Mouse (Mus musculus): ENCODE results near the gene Fam171a1. TPM values are rescaled to one million over a fixed set of nuclear protein-coding genes. Genes with fewer than 3 reads are reported as not detected.

Gene Fam171a1
- polyA plus RNA-seq, 1 experiment from 2014 or later: 62.0 TPM

DNA sequence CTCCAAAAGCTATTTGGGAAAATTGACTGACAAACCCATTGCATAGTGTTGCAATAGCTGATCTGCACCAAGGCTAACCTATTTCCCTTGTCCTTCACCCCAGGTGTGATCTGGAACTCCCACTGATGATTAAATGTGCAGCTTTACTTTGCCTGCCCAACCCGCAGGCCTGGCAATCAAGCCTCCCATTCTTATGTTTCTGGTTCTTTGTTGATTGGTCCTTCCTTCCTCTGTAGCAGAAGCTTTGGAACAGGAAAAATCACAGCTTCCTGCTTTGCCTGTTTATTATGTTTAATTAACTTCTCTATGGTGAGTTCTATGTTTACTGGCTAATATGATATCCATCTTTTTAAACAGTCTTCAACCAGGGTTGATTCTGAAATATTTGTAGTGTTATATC lies 5.2 kb upstream of the Fam171a1 start:
- no peaks in the 10 kb centered on the region for H3K27me3 ChIP-seq (ENCODE audit: insufficient read depth, low read length)
- 74% methylated on average over 1 of the region's 1 CpGs for WGBS
- H3K36me3 ChIP-seq (ENCODE audit: insufficient read depth, low read length): no peaks in the 10 kb centered on the region
- no peak overlapping the region for H3K9ac ChIP-seq (replicated peaks; ENCODE audit: low read length)
- no peaks in the 10 kb centered on the region for H3K9me3 ChIP-seq (ENCODE audit: low read length)
- no peak overlapping the region for H3K4me2 ChIP-seq (replicated peaks; ENCODE audit: low read depth, low read length)
- H3K4me3 ChIP-seq (ENCODE audit: low read length): no peak overlapping the region
- 0 out of 2 replicates have a peak, but pooled peaks cover 7% of the 10 kb centered on the region for H3K4me1 ChIP-seq (ENCODE audit: insufficient read depth, low read length)
- no peak for ATAC-seq (ENCODE audit: low FRiP score, low TSS enrichment)
- no peak overlapping the region for H3K27ac ChIP-seq (ENCODE audit: low read length)

DNA sequence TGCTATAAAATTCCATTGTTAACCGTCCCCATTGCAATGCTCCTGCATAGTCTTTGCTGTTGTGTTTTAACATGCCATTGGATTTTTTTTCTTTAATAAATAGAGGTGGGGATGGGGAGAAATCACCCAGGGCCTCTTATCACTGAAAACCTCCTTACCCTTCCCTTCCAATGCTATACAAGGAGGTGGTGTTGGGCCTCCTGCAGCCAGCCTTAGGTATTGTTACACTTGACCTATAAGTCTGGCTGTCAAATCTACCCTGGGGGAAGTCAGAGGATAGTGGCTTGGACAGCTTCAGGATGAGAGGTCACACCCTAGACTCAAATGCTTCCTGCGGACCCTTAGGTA lies 3.8 kb downstream of the Fam171a1 start:
- Histone ChIP-seq H3K4me2 (replicated peaks; ENCODE audit: low read depth, low read length) (peak overlapping the region; percentile 34), H3K36me3 (ENCODE audit: insufficient read depth, low read length) (no peaks in the 10 kb centered on the region), H3K4me3 (ENCODE audit: low read length) (peak overlapping the region; percentile 95), H3K9me3 (ENCODE audit: low read length) (no peaks in the 10 kb centered on the region), H3K27ac (ENCODE audit: low read length) (0 out of 2 replicates have a peak overlapping the region, but pooled peaks have one; percentile 4), H3K27me3 (ENCODE audit: insufficient read depth, low read length) (no peaks in the 10 kb centered on the region), H3K9ac (replicated peaks; ENCODE audit: low read length) (peak overlapping the region; percentile 94), H3K4me1 (ENCODE audit: insufficient read depth, low read length) (peaks cover 22% of the 10 kb centered on the region)
- WGBS: 31% methylated on average over 2 of the region's 2 CpGs
- no peak for ATAC-seq (ENCODE audit: low FRiP score, low TSS enrichment)

DNA sequence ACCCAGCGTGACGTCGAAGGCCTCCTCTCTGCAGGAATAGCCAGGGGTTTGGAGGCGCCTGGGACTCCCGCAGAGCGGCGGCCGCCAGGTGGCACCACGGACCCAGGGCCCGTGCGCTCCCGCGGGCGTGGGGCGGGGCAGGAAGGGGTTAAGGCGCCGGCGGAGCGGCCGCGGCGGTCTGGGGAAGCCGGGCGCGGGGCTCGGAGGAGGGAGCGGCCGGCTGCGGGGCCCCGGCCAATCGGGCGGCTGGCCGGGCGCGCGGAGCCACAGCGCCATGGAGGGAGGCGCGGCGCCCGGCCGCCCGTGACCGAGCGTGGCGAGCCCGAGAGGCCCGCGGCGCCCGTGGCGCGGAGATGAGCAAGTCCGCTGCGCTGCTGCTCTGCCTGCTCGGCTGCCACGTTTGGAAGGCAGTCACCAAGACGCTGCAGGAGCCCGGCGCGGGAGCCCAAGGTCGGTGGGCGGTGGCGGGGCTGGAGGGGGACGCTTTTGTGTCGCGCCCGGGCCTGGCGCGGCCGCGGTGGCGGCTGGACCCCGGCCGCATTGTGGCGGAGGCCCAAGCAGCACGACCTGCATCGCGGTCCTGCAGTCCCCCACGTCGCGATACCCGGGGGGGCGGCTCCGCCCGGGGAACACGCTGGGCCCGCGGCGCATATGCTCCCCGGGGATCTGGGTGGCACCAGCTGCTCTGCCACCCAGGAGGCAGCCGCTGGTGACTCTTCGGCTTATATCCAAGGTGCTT lies 4.3 kb downstream of the Fam171a1 start:
- H3K4me3 ChIP-seq (ENCODE audit: low read length): peak overlapping the region; percentile 95
- H3K36me3 ChIP-seq (ENCODE audit: insufficient read depth, low read length): no peaks in the 10 kb centered on the region
- no peaks in the 10 kb centered on the region for H3K9me3 ChIP-seq (ENCODE audit: low read length)
- H3K9ac ChIP-seq (replicated peaks; ENCODE audit: low read length): peak overlapping the region; percentile 94
- peak overlapping the region; percentile 68 for H3K4me2 ChIP-seq (replicated peaks; ENCODE audit: low read depth, low read length)
- H3K27me3 ChIP-seq (ENCODE audit: insufficient read depth, low read length): no peaks in the 10 kb centered on the region
- peak; percentile 95 for ATAC-seq (ENCODE audit: low FRiP score, low TSS enrichment)
- under 1% methylated on average over 58 of the region's 93 CpGs for WGBS
- H3K27ac ChIP-seq (ENCODE audit: low read length): peak overlapping the region; percentile 94
- H3K4me1 ChIP-seq (ENCODE audit: insufficient read depth, low read length): peaks cover 20% of the 10 kb centered on the region

DNA sequence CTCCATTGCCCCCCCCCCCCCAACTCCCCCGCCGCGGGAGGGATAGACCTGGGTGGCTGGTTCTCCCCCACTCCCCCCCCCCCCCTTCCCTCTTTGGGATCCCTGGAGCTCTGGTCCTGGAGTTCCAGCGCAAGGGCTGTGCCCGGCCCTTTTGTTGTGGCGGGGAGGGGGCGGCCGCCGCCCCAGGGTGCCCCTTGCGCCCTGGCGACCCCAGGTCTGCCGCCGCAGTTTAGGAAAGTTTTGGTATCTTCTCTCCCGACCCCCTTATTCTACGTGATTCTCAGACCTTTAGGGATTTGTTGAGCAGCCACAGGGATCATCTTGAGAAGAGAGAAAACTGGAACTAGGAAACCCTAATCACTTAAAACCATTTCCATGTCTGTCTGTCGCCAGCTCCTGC lies 4.9 kb downstream of the Fam171a1 start:
- Histone ChIP-seq H3K27me3 (ENCODE audit: insufficient read depth, low read length) (no peaks in the 10 kb centered on the region), H3K4me3 (ENCODE audit: low read length) (peak overlapping the region; percentile 95), H3K36me3 (ENCODE audit: insufficient read depth, low read length) (no peaks in the 10 kb centered on the region), H3K9me3 (ENCODE audit: low read length) (no peaks in the 10 kb centered on the region), H3K9ac (replicated peaks; ENCODE audit: low read length) (peak overlapping the region; percentile 94), H3K4me1 (ENCODE audit: insufficient read depth, low read length) (peaks cover 20% of the 10 kb centered on the region), H3K4me2 (replicated peaks; ENCODE audit: low read depth, low read length) (peak overlapping the region; percentile 68), H3K27ac (ENCODE audit: low read length) (peak overlapping the region; percentile 94)
- 3% methylated on average over 3 of the region's 16 CpGs for WGBS
- ATAC-seq (ENCODE audit: low FRiP score, low TSS enrichment): peak; percentile 36; the same call in 1 of the 2 replicates

DNA sequence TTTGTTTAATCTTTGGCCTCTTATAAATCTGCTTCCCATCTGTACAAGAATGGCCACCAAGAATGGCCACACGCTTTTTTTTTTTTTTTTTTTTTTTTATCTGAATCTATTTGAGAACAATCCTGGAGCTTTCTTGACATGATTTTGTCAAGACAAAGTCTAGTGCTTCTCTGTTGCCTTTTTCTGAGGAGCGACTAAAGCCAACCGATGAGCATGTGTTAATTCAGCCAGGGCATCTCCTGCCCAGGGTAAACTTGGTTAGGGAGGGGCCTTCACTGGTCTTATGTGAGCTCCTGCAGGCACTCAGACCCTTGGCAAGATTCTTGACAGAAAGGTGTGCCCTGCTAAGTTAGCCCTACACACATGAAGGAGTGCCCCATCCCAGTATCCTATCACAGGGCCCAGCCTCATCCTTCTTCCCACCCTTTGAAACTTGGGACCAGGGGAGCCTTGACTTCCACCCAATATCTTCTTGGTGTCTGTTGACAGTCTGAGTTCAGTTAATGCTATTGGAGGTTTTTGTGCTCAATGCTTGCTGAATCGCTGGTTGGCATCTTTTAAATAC lies 5.4 kb downstream of the Fam171a1 start:
- no peaks in the 10 kb centered on the region for H3K27me3 ChIP-seq (ENCODE audit: insufficient read depth, low read length)
- H3K9me3 ChIP-seq (ENCODE audit: low read length): no peaks in the 10 kb centered on the region
- WGBS: 9% methylated on average over 4 of the region's 4 CpGs
- no peaks in the 10 kb centered on the region for H3K36me3 ChIP-seq (ENCODE audit: insufficient read depth, low read length)
- H3K4me1 ChIP-seq (ENCODE audit: insufficient read depth, low read length): peaks cover 24% of the 10 kb centered on the region
- peak overlapping the region; percentile 95 for H3K4me3 ChIP-seq (ENCODE audit: low read length)
- peak overlapping the region; percentile 94 for H3K9ac ChIP-seq (replicated peaks; ENCODE audit: low read length)
- peak overlapping the region; percentile 94 for H3K27ac ChIP-seq (ENCODE audit: low read length)
- peak overlapping the region; percentile 68 for H3K4me2 ChIP-seq (replicated peaks; ENCODE audit: low read depth, low read length)
- no peak for ATAC-seq (ENCODE audit: low FRiP score, low TSS enrichment)

DNA sequence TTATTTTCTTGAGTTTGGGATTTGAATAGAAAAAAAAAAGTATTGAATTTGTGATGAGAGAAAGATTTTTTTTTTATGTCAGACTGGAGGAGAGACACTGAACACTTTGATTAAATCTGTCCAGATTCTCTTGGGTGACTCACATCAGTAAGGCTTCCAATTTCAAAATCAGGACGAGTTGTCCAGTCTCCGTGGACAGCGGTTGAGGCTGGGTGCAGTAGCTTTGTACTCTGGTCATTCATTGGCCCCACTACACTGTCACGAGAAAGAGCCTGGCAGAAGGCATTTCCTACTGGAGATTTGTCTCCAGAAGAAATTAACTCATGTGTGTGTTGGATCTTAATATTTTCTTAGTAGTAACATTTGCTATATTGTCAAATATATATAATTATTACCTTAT lies 8.5 kb downstream of the Fam171a1 start:
- Histone ChIP-seq H3K4me3 (ENCODE audit: low read length) (no peak overlapping the region), H3K27ac (ENCODE audit: low read length) (no peak overlapping the region), H3K27me3 (ENCODE audit: insufficient read depth, low read length) (no peaks in the 10 kb centered on the region), H3K4me2 (replicated peaks; ENCODE audit: low read depth, low read length) (no peak overlapping the region), H3K4me1 (ENCODE audit: insufficient read depth, low read length) (peaks cover 30% of the 10 kb centered on the region), H3K36me3 (ENCODE audit: insufficient read depth, low read length) (0 out of 2 replicates have a peak, but pooled peaks cover 4% of the 10 kb centered on the region), H3K9ac (replicated peaks; ENCODE audit: low read length) (no peak overlapping the region), H3K9me3 (ENCODE audit: low read length) (no peaks in the 10 kb centered on the region)
- ATAC-seq (ENCODE audit: low FRiP score, low TSS enrichment): no peak
- WGBS: 56% methylated on average over 4 of the region's 4 CpGs

DNA sequence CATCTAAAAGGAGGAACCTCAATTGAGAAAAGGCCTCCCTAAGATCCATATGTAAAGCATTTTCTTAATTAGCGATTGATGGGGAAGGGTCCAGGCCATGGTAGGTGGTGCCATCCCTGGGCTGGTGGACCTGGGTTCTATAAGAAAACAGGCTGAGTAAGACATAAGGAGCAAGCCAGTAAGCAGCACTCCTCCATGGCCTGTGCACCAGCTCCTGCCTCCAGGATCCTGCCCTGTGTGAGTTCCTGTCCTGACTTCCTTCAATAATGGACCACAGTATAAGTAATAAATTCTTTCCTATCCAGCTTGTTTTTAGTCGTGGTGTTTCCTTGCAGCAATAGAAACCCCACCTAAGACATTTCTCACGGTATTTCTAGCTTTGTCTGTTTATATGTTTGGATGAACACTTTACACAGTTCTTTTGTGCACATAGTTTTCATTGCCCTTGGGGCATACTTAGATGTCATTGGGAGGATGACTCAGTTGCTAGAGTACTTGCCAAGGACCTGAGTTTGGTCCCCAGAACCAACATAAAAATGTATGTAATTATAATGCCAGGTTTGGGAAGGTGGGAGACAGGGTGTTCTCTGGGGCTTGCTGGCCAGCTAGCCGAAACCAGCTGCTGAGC lies 13.3 kb downstream of the Fam171a1 start:
- Histone ChIP-seq H3K9me3 (ENCODE audit: low read length) (no peaks in the 10 kb centered on the region), H3K27me3 (ENCODE audit: insufficient read depth, low read length) (no peaks in the 10 kb centered on the region), H3K36me3 (ENCODE audit: insufficient read depth, low read length) (0 out of 2 replicates have a peak, but pooled peaks cover 4% of the 10 kb centered on the region), H3K9ac (replicated peaks; ENCODE audit: low read length) (no peak overlapping the region), H3K4me1 (ENCODE audit: insufficient read depth, low read length) (peaks cover 37% of the 10 kb centered on the region), H3K4me2 (replicated peaks; ENCODE audit: low read depth, low read length) (no peak overlapping the region), H3K4me3 (ENCODE audit: low read length) (no peak overlapping the region), H3K27ac (ENCODE audit: low read length) (peak overlapping the region; percentile 84; the same call in 1 of the 2 replicates)
- WGBS: 72% methylated on average over 4 of the region's 4 CpGs
- no peak for ATAC-seq (ENCODE audit: low FRiP score, low TSS enrichment)

DNA sequence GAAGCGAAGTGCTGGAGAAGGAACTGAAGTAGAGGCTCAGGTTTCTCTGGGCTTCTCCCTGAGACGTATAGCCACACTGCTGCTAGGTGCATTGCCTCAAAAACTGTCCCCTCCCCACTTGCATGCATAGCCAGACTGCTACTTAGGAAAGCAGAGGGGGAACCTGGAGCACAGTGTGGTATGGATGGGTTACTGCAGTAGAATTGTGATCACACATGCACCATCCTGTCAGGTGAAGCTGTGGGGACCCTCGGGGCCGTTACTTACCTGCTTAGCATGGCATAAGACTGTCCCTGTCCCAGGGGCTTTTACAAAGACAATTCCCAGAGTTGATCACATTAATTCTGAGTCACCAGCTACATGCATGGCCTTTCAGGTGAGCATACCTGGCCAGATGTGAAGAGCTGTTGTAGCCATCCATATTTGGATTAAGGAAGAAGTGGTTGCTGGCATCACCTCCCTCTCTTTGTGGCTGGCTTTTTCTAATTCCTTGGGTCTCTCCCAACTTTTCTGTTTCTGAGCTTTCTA lies 14.4 kb downstream of the Fam171a1 start:
- Histone ChIP-seq H3K9me3 (ENCODE audit: low read length) (no peaks in the 10 kb centered on the region), H3K4me1 (ENCODE audit: insufficient read depth, low read length) (peaks cover 46% of the 10 kb centered on the region), H3K4me3 (ENCODE audit: low read length) (no peak overlapping the region), H3K4me2 (replicated peaks; ENCODE audit: low read depth, low read length) (peak overlapping the region; percentile 7; the same call in 1 of the 2 replicates), H3K36me3 (ENCODE audit: insufficient read depth, low read length) (0 out of 2 replicates have a peak, but pooled peaks cover 4% of the 10 kb centered on the region), H3K27me3 (ENCODE audit: insufficient read depth, low read length) (no peaks in the 10 kb centered on the region), H3K27ac (ENCODE audit: low read length) (peak overlapping the region; percentile 84), H3K9ac (replicated peaks; ENCODE audit: low read length) (peak overlapping the region; percentile 37; the same call in 1 of the 2 replicates)
- peak; percentile 55 for ATAC-seq (ENCODE audit: low FRiP score, low TSS enrichment)
- WGBS: 55% methylated on average over 4 of the region's 4 CpGs

DNA sequence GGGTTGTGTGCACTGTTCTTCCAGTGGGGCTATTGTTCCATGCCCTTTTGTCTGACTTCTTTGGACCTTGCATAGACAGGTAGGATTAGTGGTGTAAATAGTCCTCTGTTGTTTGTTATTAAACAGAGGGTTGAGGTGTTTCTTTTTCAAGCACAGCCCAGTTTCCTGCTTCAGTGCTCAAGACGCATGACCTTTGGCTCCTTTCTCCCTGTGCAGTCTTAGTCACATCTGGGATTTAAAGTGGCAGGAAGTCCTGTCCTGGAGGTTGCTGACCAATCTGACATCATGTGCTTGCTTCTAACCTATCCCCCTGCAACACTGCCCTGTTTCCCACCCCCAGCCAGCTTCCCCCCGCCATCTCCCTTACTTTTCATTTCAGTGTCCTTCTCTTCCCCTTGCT lies 14.9 kb downstream of the Fam171a1 start:
- H3K27me3 ChIP-seq (ENCODE audit: insufficient read depth, low read length): no peaks in the 10 kb centered on the region
- WGBS: 37% methylated on average over 2 of the region's 2 CpGs
- no peak overlapping the region for H3K9ac ChIP-seq (replicated peaks; ENCODE audit: low read length)
- H3K4me2 ChIP-seq (replicated peaks; ENCODE audit: low read depth, low read length): peak overlapping the region; percentile 7; the same call in 1 of the 2 replicates
- H3K36me3 ChIP-seq (ENCODE audit: insufficient read depth, low read length): 0 out of 2 replicates have a peak, but pooled peaks cover 4% of the 10 kb centered on the region
- no peak overlapping the region for H3K4me3 ChIP-seq (ENCODE audit: low read length)
- H3K4me1 ChIP-seq (ENCODE audit: insufficient read depth, low read length): peaks cover 51% of the 10 kb centered on the region
- H3K27ac ChIP-seq (ENCODE audit: low read length): peak overlapping the region; percentile 84
- H3K9me3 ChIP-seq (ENCODE audit: low read length): no peaks in the 10 kb centered on the region
- peak; percentile 89 for ATAC-seq (ENCODE audit: low FRiP score, low TSS enrichment)
